Mouse (Mus musculus) lung, embryonic 14.5 days (tissue): Measurements from ENCODE around the gene Fxyd4. TPM values are rescaled to one million over a fixed set of nuclear protein-coding genes. Genes with fewer than 3 reads are reported as not detected.

Experiments used
- ATAC-seq: fragments of 200-750 bp; cut with Nextera tagmentation; 2 replicates; pipeline ENCODE4 v1.8.0; 2017; ENCODE audit warnings: mild to moderate bottlenecking, moderate TSS enrichment, moderate library complexity; ENCODE audit not compliant: insufficient read depth
- DNase-seq: peaks from one replicate; pipeline ENCODE4 v3.0.0-alpha.2; 2015
- H3K27ac ChIP-seq: fragments of 300-500 bp; sonication (generic); 2 replicates; pipeline ENCODE4 v1.5.1; 2014; ENCODE audit warnings: low read depth, mild to moderate bottlenecking, moderate library complexity
- H3K27me3 ChIP-seq: fragments of 300-500 bp; sonication (generic); 2 replicates; pipeline ENCODE4 v1.6.1; 2014; ENCODE audit warnings: low read length, control low read depth; ENCODE audit not compliant: insufficient read depth
- H3K36me3 ChIP-seq: fragments of 300-500 bp; sonication (generic); 2 replicates; pipeline ENCODE4 v1.6.1; 2014; ENCODE audit warnings: control low read depth; ENCODE audit not compliant: insufficient read depth
- H3K4me1 ChIP-seq: fragments of 300-500 bp; sonication (generic); 2 replicates; pipeline ENCODE4 v1.6.1; 2014; ENCODE audit warnings: antibody characterized with exemption, control low read depth; ENCODE audit not compliant: insufficient read depth
- H3K4me2 ChIP-seq: fragments of 300-500 bp; sonication (generic); 2 replicates; pipeline ENCODE4 v1.6.1; 2014; ENCODE audit warnings: mild to moderate bottlenecking
- H3K4me3 ChIP-seq: fragments of 300-500 bp; sonication (generic); 2 replicates; pipeline ENCODE4 v1.5.1; 2014; ENCODE audit warnings: low read depth, low read length
- H3K9ac ChIP-seq: fragments of 300-500 bp; sonication (generic); 2 replicates; pipeline ENCODE4 v1.6.1; 2014
- H3K9me3 ChIP-seq: fragments of 300-500 bp; sonication (generic); 2 replicates; pipeline ENCODE4 v1.6.1; 2016; ENCODE audit warnings: low read depth, low read length, control low read depth
- CTCF ChIP-seq: IDR thresholded peaks from 2 replicates; pipeline ENCODE4 v1.5.1; 2016; ENCODE audit warnings: antibody characterized with exemption, low read depth
- WGBS: fragments of 180-500 bp; shearing (Covaris S2); extraction: QIAGEN DNeasy Blood & Tissue Kit; methylation state at CpG from one replicate; pipeline ENCODE4 v1.1.7; 2014; 5-methylcytosine and 5-hydroxymethylcytosine counted together
- polyA plus RNA-seq: library from polyadenylated mRNA; unstranded; fragments of >200 nt; fragmentation: Nextera tagmentation; extraction: Ambion mirVana; gene quantifications from 2 replicates; pipeline ENCODE4 v1.2.1, GENCODE M21; 2014

The Fxyd4 gene
- 3.6 and 3.9 TPM in 2 replicates for polyA plus RNA-seq

- Histone ChIP-seq H3K4me2 (no peak within 1 kb of the TSS), H3K27me3 (no peaks in the 10 kb centered on the region), H3K4me3 (no peak within 1 kb of the TSS), H3K4me1 (no peaks in the 10 kb centered on the region), H3K27ac (no peak within 1 kb of the TSS), H3K9ac (no peak within 1 kb of the TSS), H3K9me3 (no peaks in the 10 kb centered on the region), H3K36me3 (no peaks in the 10 kb centered on the region)
- WGBS, result 65% methylated on average over 10 of the region's 10 CpGs
- TF ChIP-seq CTCF, result no peak
- ATAC-seq (peak; percentile 75; the same call in 1 of the 2 replicates), DNase-seq (peak; percentile 30)
Measured at GRCm38 (mm10) chr6:117937222-117937932, at the start of gene Fxyd4. Fxyd4 (minus strand) TSS chr6:117937692.

GRCm38 (mm10) chr6:117987173-117987572 is 49.7 kb upstream of the Fxyd4 start:
- H3K27ac ChIP-seq, result no peak overlapping the region
- H3K9ac ChIP-seq, result no peak overlapping the region
- H3K36me3 ChIP-seq, result no peaks in the 10 kb centered on the region
- TF ChIP-seq CTCF, result peak; percentile 38
- H3K4me2 ChIP-seq, result no peak overlapping the region
- H3K4me3 ChIP-seq, result no peak overlapping the region
- H3K27me3 ChIP-seq, result no peaks in the 10 kb centered on the region
- ATAC-seq (no peak), DNase-seq (no peak)
- WGBS, result 57% methylated on average over 5 of the region's 5 CpGs
- no peaks in the 10 kb centered on the region; the same call in 1 of the 2 replicates for H3K4me1 ChIP-seq
- no peaks in the 10 kb centered on the region for H3K9me3 ChIP-seq

GRCm38 (mm10) chr6:117966729-117967128 is 29.2 kb upstream of the Fxyd4 start:
- no peak overlapping the region for H3K4me2 ChIP-seq
- no peaks in the 10 kb centered on the region for H3K27me3 ChIP-seq
- H3K4me1 ChIP-seq, result no peaks in the 10 kb centered on the region
- H3K9me3 ChIP-seq, result no peaks in the 10 kb centered on the region
- DNase-seq, result peak; percentile 21
- H3K9ac ChIP-seq, result no peak overlapping the region
- ATAC-seq, result no peak
- no peaks in the 10 kb centered on the region for H3K36me3 ChIP-seq
- TF ChIP-seq CTCF, result 0 out of 2 replicates have a peak, but pooled peaks have one; percentile 15
- no peak overlapping the region for H3K4me3 ChIP-seq
- 29% methylated on average over 9 of the region's 9 CpGs for WGBS
- H3K27ac ChIP-seq, result no peak overlapping the region

GRCm38 (mm10) chr6:117963201-117963600 is 25.7 kb upstream of the Fxyd4 start:
- H3K9ac ChIP-seq, result no peak overlapping the region
- H3K4me1 ChIP-seq, result no peaks in the 10 kb centered on the region
- TF ChIP-seq CTCF, result 0 out of 2 replicates have a peak, but pooled peaks have one; percentile 28
- ATAC-seq (no peak), DNase-seq (no peak)
- H3K9me3 ChIP-seq, result no peaks in the 10 kb centered on the region
- no peaks in the 10 kb centered on the region for H3K27me3 ChIP-seq
- no peak overlapping the region for H3K4me3 ChIP-seq
- H3K27ac ChIP-seq, result no peak overlapping the region
- WGBS, result 80% methylated on average over 3 of the region's 3 CpGs
- H3K36me3 ChIP-seq, result no peaks in the 10 kb centered on the region
- H3K4me2 ChIP-seq, result no peak overlapping the region

- H3K4me3 ChIP-seq, result no peak overlapping the region
- H3K4me2 ChIP-seq, result no peak overlapping the region
- no peaks in the 10 kb centered on the region for H3K9me3 ChIP-seq
- ATAC-seq (no peak), DNase-seq (no peak)
- H3K9ac ChIP-seq, result no peak overlapping the region
- 0 out of 2 replicates have a peak, but pooled peaks have one; percentile 16 for TF ChIP-seq CTCF
- H3K27me3 ChIP-seq, result no peaks in the 10 kb centered on the region
- no peaks in the 10 kb centered on the region for H3K4me1 ChIP-seq
- WGBS, result 16% methylated on average over 14 of the region's 14 CpGs
- H3K27ac ChIP-seq, result no peak overlapping the region
- H3K36me3 ChIP-seq, result no peaks in the 10 kb centered on the region
Measured at GRCm38 (mm10) chr6:117956851-117957501, 19.5 kb upstream of the Fxyd4 start.

GRCm38 (mm10) chr6:117956161-117956560 is 18.7 kb upstream of the Fxyd4 start:
- no peak for ATAC-seq
- WGBS, result 53% methylated on average over 6 of the region's 6 CpGs
- H3K4me3 ChIP-seq, result no peak overlapping the region

GRCm38 (mm10) chr6:117952330-117952729 is 14.8 kb upstream of the Fxyd4 start:
- Histone ChIP-seq H3K36me3 (no peaks in the 10 kb centered on the region), H3K4me1 (no peaks in the 10 kb centered on the region), H3K27me3 (no peaks in the 10 kb centered on the region), H3K9ac (no peak overlapping the region), H3K4me3 (no peak overlapping the region), H3K9me3 (no peaks in the 10 kb centered on the region), H3K27ac (no peak overlapping the region), H3K4me2 (no peak overlapping the region)
- 79% methylated on average over 4 of the region's 4 CpGs for WGBS
- peak; percentile 37 for TF ChIP-seq CTCF
- no peak for ATAC-seq
- no peak for DNase-seq

More at GRCm38 (mm10) chr6:117956161-117956560, 18.7 kb upstream of the Fxyd4 start:
- H3K4me1 ChIP-seq, result no peaks in the 10 kb centered on the region
- no peak for DNase-seq
- no peaks in the 10 kb centered on the region for H3K36me3 ChIP-seq
- no peak overlapping the region for H3K27ac ChIP-seq
- no peak for TF ChIP-seq CTCF
- H3K9me3 ChIP-seq, result no peaks in the 10 kb centered on the region
- no peak overlapping the region for H3K9ac ChIP-seq
- H3K4me2 ChIP-seq, result no peak overlapping the region
- H3K27me3 ChIP-seq, result no peaks in the 10 kb centered on the region
